Mouse (Mus musculus): Measurements from ENCODE around the gene Mapk8ip3. TPM values are rescaled to one million over a fixed set of nuclear protein-coding genes. Genes with fewer than 3 reads are reported as not detected.

The Mapk8ip3 gene
- polyA plus RNA-seq, 1 experiment from 2014 or later: 112 TPM

DNA sequence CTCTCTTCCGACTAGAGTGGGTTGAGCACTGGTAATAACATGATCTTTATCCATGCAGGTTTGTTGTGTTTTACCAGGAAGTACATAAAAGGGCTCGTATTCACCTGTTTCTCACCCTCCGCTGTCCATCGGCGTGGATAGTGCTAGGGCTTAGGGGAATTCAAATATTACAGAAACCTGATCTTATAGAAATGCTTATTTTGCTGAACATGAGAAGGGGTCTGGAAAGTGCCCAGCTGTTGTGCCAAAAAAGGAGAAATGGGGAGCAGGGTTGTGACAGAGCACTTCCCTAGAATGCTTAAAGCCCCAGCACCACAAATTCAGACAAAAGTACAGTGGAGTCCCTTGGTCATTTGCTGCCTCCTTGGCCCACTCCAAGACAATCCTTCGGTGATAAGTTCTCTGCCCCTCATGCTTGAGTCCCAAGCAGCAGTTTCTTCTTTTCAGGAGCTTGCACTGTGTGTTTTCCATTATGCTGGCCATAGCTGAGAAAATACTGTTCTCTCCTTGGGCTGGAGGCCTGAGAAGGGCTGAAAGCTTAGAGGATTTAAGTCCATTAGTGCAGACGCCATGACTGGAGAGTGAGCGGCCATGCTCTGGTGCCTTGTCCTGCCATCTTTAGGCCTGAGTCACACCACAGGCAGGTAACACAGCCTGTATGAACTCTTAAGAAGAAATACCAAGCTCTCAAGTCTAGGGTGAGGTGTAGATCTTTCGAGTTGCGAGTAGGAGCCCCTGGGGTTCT, 85.2 kb downstream of the Mapk8ip3 start:
- Histone ChIP-seq H3K4me2 (peak overlapping the region; percentile 95), H3K36me3 (replicated peaks) (peaks cover 3% of the 10 kb centered on the region; the same call in 1 of the 2 replicates), H3K27ac (no peak overlapping the region), H3K27me3 (replicated peaks) (no peaks in the 10 kb centered on the region), H3K9me3 (no peaks in the 10 kb centered on the region), H3K9ac (peak overlapping the region; percentile 88; the same call in 1 of the 2 replicates), H3K4me3 (peak overlapping the region; percentile 98), H3K4me1 (peaks cover 26% of the 10 kb centered on the region)
- no peak for ATAC-seq (replicated peaks)
- WGBS: 84% methylated on average over 10 of the region's 10 CpGs

DNA sequence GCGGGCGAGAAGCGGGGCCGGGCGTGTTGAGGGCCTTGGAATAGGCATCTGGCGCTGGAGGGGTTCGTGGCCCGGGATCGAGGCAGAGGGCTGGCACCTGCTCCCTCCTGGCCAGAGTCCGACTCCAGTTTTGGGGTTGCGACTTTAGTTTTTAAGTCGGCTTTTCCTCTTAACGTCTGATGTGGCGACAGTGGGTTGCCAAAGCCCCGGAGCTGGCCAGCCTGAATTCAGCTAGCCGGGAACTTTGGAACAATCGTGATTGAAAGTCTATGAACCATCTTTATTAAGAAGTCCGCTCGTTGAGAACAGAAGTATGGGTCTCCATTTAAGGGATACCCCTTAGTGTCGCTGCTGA, 86.0 kb downstream of the Mapk8ip3 start:
- Histone ChIP-seq H3K4me2 (peak overlapping the region; percentile 95), H3K4me3 (peak overlapping the region; percentile 98), H3K36me3 (replicated peaks) (peaks cover 3% of the 10 kb centered on the region; the same call in 1 of the 2 replicates), H3K4me1 (peaks cover 26% of the 10 kb centered on the region), H3K9ac (peak overlapping the region; percentile 88), H3K27me3 (replicated peaks) (no peaks in the 10 kb centered on the region), H3K9me3 (no peaks in the 10 kb centered on the region), H3K27ac (peak overlapping the region; percentile 97)
- under 1% methylated on average over 20 of the region's 20 CpGs for WGBS
- no peak for ATAC-seq (replicated peaks)

DNA sequence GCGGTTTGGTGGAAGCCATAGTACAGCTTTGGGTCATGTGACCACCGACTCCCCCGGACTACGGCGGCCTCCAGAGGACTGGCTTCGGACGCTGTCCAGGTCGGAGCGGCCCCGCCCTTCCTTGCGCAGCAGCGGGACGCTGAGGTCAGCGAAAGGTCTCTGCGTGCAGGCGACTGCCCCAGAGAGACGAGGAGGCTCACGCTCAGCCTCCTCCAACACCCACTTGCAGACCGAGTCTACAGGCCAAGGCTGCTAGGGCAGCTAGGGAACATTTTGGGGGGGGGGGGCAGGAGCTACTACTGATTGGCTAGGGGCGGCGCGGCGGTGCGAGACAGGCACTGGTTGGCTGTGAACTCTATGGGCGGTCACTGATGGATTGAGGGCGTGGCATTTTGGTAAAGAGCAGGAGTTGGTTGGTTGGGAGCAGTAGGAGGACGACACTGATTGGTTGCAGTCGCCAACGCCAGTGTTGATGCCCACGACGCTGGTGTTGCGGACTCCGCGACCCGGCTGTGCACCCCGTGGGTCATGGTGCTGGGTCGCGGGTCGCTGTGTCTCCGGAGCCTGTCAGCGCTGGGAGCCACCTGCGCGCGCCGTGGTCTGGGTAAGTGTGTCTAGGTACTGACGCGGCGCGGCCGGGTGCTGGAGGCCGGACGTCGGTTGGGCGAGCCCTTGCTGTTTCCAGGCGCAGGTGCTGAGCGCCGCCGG, 86.6 kb downstream of the Mapk8ip3 start, which contains the start of gene Fahd1:
Gene Fahd1 (minus strand): TSS at position 300 of the 708 bp plus-strand sequence.
- H3K9ac ChIP-seq: peak within 1 kb of the TSS; percentile 88
- H3K36me3 ChIP-seq (replicated peaks): peaks cover 3% of the 10 kb centered on the region; the same call in 1 of the 2 replicates
- no peaks in the 10 kb centered on the region for H3K27me3 ChIP-seq (replicated peaks)
- WGBS: 0% methylated on average over 58 of the region's 58 CpGs
- H3K9me3 ChIP-seq: no peaks in the 10 kb centered on the region
- H3K27ac ChIP-seq: peak within 1 kb of the TSS; percentile 97
- peak within 1 kb of the TSS; percentile 98 for H3K4me3 ChIP-seq
- ATAC-seq (replicated peaks): peak; percentile 100
- H3K4me2 ChIP-seq: peak within 1 kb of the TSS; percentile 95
- peaks cover 26% of the 10 kb centered on the region for H3K4me1 ChIP-seq

DNA sequence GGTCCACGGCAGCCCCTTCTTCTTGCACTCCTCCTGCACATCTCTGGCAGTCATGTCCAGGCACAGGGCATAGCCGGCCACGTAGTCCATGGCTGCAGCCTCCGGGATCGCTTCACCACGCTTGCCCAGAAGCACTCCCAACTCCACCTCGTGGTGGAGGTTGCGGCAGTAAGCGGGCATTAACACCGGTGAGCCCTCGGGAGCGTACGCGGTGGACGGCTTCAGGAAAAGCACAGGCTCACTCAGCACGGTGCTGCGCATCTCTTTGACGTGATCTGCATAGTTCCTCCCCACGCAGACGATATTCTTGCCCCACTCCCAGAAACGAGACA, 87.1 kb downstream of the Mapk8ip3 start:
- Histone ChIP-seq H3K4me3 (peak overlapping the region; percentile 98), H3K9me3 (no peaks in the 10 kb centered on the region), H3K4me1 (peaks cover 26% of the 10 kb centered on the region), H3K27ac (peak overlapping the region; percentile 97), H3K36me3 (replicated peaks) (peaks cover 3% of the 10 kb centered on the region; the same call in 1 of the 2 replicates), H3K27me3 (replicated peaks) (no peaks in the 10 kb centered on the region), H3K9ac (peak overlapping the region; percentile 68), H3K4me2 (peak overlapping the region; percentile 95)
- ATAC-seq (replicated peaks): peak; percentile 78; the same call in 1 of the 2 replicates
- 0% methylated on average over 21 of the region's 21 CpGs for WGBS

DNA sequence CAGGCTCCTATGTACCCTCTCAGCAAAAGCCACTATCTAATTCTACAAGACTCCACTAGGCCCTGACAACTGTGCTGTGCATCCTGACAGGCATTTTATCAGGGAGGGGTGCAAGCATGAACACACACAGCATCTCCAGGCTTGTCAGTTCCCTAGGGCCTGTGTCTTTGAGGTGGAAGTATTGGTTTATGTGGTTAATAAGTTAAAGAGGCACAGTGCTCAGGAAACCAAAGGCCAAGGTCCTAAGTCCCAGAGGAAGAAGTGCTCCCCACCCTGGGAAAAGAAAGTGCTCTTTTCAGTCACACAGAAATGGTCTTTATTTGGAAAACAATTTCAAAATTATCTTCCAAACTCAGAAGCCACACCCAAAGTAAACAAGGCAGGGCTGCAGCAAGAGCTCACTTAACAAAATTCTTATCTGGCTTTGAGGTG, 88.2 kb downstream of the Mapk8ip3 start:
- H3K36me3 ChIP-seq (replicated peaks): 0 out of 2 replicates have a peak, but pooled peaks cover 3% of the 10 kb centered on the region
- no peak overlapping the region for H3K4me3 ChIP-seq
- H3K4me2 ChIP-seq: peak overlapping the region; percentile 95
- no peak overlapping the region for H3K9ac ChIP-seq
- H3K27ac ChIP-seq: no peak overlapping the region
- peaks cover 26% of the 10 kb centered on the region for H3K4me1 ChIP-seq
- no peak for ATAC-seq (replicated peaks)
- no peaks in the 10 kb centered on the region for H3K9me3 ChIP-seq
- no peaks in the 10 kb centered on the region for H3K27me3 ChIP-seq (replicated peaks)

DNA sequence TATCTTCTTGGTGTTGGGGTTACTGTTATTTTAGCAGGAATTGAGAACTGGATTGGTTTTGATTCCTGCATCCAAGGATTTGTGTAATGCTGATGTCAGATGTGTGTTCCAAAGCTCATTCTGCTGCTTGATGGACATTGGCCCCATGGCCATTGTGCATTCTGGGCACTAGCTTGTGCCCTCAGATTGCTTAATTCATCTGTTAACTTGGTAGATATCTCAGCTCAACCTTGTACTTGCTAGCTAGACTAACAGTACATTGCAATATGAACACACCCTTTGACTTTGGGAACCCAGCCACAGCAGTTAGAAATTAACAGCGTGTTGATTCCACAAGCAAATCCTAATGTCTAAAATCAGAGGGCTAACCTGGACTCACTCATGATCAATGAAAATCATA, 89.4 kb downstream of the Mapk8ip3 start:
- no peaks in the 10 kb centered on the region for H3K27me3 ChIP-seq (replicated peaks)
- ATAC-seq (replicated peaks): no peak
- no peak overlapping the region for H3K27ac ChIP-seq
- H3K4me2 ChIP-seq: no peak overlapping the region
- peaks cover 26% of the 10 kb centered on the region for H3K4me1 ChIP-seq
- H3K9ac ChIP-seq: no peak overlapping the region
- 96% methylated on average over 1 of the region's 1 CpGs for WGBS
- no peak overlapping the region for H3K4me3 ChIP-seq
- H3K36me3 ChIP-seq (replicated peaks): no peaks in the 10 kb centered on the region
- H3K9me3 ChIP-seq: no peaks in the 10 kb centered on the region

DNA sequence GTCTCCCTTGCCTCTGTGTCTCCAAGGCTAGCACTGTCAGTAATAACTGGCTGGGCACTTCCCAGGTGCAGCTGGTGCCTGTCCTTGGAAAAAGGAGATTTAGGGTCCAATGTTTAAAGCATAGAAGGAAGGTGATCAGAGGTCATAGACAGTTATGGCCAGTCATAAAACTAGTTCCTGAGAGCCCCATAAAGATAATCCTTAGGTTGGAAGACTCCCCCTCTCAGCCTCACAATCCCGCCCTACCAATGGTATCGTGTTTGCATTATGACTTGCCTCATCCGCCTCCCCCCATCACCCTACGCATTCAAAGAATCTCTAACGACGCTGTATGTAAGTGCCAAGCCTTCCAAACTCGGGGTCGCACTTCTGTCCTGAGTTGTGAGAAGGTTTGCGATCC, 92.3 kb downstream of the Mapk8ip3 start:
- ATAC-seq (replicated peaks): no peak
- H3K36me3 ChIP-seq (replicated peaks): no peaks in the 10 kb centered on the region
- no peak overlapping the region for H3K4me3 ChIP-seq
- H3K9me3 ChIP-seq: no peaks in the 10 kb centered on the region
- WGBS: 58% methylated on average over 9 of the region's 9 CpGs
- peaks cover 13% of the 10 kb centered on the region for H3K4me1 ChIP-seq
- H3K27ac ChIP-seq: no peak overlapping the region
- peaks cover 12% of the 10 kb centered on the region for H3K27me3 ChIP-seq (replicated peaks)
- no peak overlapping the region for H3K9ac ChIP-seq
- H3K4me2 ChIP-seq: no peak overlapping the region

DNA sequence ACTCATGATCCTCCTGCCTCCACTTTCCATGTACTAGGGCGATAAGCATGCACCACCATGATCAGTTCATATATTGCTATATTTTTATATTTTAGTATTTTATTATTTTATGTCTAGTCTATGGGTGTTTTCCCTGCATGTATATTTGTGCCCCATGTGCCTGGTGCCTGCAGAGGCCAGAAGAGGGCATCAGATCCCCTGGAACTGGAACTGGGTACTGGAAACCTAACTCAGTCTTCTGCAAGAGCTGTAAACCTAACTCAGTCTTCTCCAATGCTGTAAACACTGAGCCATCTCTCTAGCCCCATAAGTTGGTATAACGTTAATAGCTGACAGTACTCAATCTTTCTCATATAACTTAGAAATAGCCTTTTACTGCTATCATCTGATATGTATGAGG, 94.1 kb downstream of the Mapk8ip3 start:
- no peaks in the 10 kb centered on the region for H3K4me1 ChIP-seq
- H3K4me3 ChIP-seq: no peak overlapping the region
- H3K9me3 ChIP-seq: no peaks in the 10 kb centered on the region
- ATAC-seq (replicated peaks): no peak
- no peak overlapping the region for H3K9ac ChIP-seq
- WGBS: 63% methylated on average over 2 of the region's 2 CpGs
- H3K27me3 ChIP-seq (replicated peaks): peaks cover 15% of the 10 kb centered on the region
- H3K4me2 ChIP-seq: no peak overlapping the region
- H3K36me3 ChIP-seq (replicated peaks): no peaks in the 10 kb centered on the region
- no peak overlapping the region for H3K27ac ChIP-seq

Other genes with a start within 250 kb of the Mapk8ip3 start
- 240 and 255 TPM in 2 replicates for gene Syngr3, start 247.0 kb downstream of the Mapk8ip3 start, polyA plus RNA-seq (2015; fragmentation: Nextera tagmentation; extraction: Ambion mirVana)
- gene Gfer, start 240.8 kb downstream of the Mapk8ip3 start, polyA plus RNA-seq (2015; fragmentation: Nextera tagmentation; extraction: Ambion mirVana): 36.2 and 39.2 TPM in 2 replicates
- 2.1 and 2.5 TPM in 2 replicates for gene Noxo1, start 240.7 kb downstream of the Mapk8ip3 start, polyA plus RNA-seq (2015; fragmentation: Nextera tagmentation; extraction: Ambion mirVana)
- gene Tbl3, start 229.3 kb downstream of the Mapk8ip3 start, polyA plus RNA-seq (2015; fragmentation: Nextera tagmentation; extraction: Ambion mirVana): 71.4 and 72.1 TPM in 2 replicates
- not detected in 2 replicates for gene Rnf151, start 218.9 kb downstream of the Mapk8ip3 start, polyA plus RNA-seq (2015; fragmentation: Nextera tagmentation; extraction: Ambion mirVana)
- 706 and 744 TPM in 2 replicates for gene Rps2, start 218.9 kb downstream of the Mapk8ip3 start, polyA plus RNA-seq (2015; fragmentation: Nextera tagmentation; extraction: Ambion mirVana)
- gene Ndufb10, start 212.5 kb downstream of the Mapk8ip3 start, polyA plus RNA-seq (2015; fragmentation: Nextera tagmentation; extraction: Ambion mirVana): 270 and 281 TPM in 2 replicates
- not detected in 2 replicates for gene Rpl3l, start 209.2 kb downstream of the Mapk8ip3 start, polyA plus RNA-seq (2015; fragmentation: Nextera tagmentation; extraction: Ambion mirVana)
- 16.5 and 19.8 TPM in 2 replicates for gene Msrb1, start 200.3 kb downstream of the Mapk8ip3 start, polyA plus RNA-seq (2015; fragmentation: Nextera tagmentation; extraction: Ambion mirVana)
- 0.25 TPM in 1 of 2 replicates, not detected in the other for gene Hs3st6, start 184.0 kb downstream of the Mapk8ip3 start, polyA plus RNA-seq (2015; fragmentation: Nextera tagmentation; extraction: Ambion mirVana)
- gene Meiob, start 132.7 kb downstream of the Mapk8ip3 start, polyA plus RNA-seq (2015; fragmentation: Nextera tagmentation; extraction: Ambion mirVana): not detected in 2 replicates
- 61.5 and 66.8 TPM in 2 replicates for gene Hagh, start 96.8 kb downstream of the Mapk8ip3 start, polyA plus RNA-seq (2015; fragmentation: Nextera tagmentation; extraction: Ambion mirVana)
- 19.1 TPM in 2 replicates for gene Fahd1, start 86.6 kb downstream of the Mapk8ip3 start, polyA plus RNA-seq (2015; fragmentation: Nextera tagmentation; extraction: Ambion mirVana)
- 0.10 TPM in 1 of 2 replicates, not detected in the other for gene Igfals, start 71.0 kb downstream of the Mapk8ip3 start, polyA plus RNA-seq (2015; fragmentation: Nextera tagmentation; extraction: Ambion mirVana)
- gene Nubp2, start 50.6 kb downstream of the Mapk8ip3 start, polyA plus RNA-seq (2015; fragmentation: Nextera tagmentation; extraction: Ambion mirVana): 61.2 and 65.7 TPM in 2 replicates
- 94.1 and 97.2 TPM in 2 replicates for gene Spsb3, start 50.3 kb downstream of the Mapk8ip3 start, polyA plus RNA-seq (2015; fragmentation: Nextera tagmentation; extraction: Ambion mirVana)
- gene Eme2, start 41.9 kb downstream of the Mapk8ip3 start, polyA plus RNA-seq (2015; fragmentation: Nextera tagmentation; extraction: Ambion mirVana): 31.5 and 33.4 TPM in 2 replicates
- 73.1 and 78.9 TPM in 2 replicates for gene Mrps34, start 41.9 kb downstream of the Mapk8ip3 start, polyA plus RNA-seq (2015; fragmentation: Nextera tagmentation; extraction: Ambion mirVana)
- 79.7 and 82.3 TPM in 2 replicates for gene Nme3, start 40.5 kb downstream of the Mapk8ip3 start, polyA plus RNA-seq (2015; fragmentation: Nextera tagmentation; extraction: Ambion mirVana)
- gene Jpt2, start 23.7 kb upstream of the Mapk8ip3 start, polyA plus RNA-seq (2015; fragmentation: Nextera tagmentation; extraction: Ambion mirVana): 102 and 103 TPM in 2 replicates
- gene Cramp1l, start 78.8 kb upstream of the Mapk8ip3 start, polyA plus RNA-seq (2015; fragmentation: Nextera tagmentation; extraction: Ambion mirVana): 6.3 and 7.1 TPM in 2 replicates
- 20.0 and 22.5 TPM in 2 replicates for gene Ift140, start 79.1 kb upstream of the Mapk8ip3 start, polyA plus RNA-seq (2015; fragmentation: Nextera tagmentation; extraction: Ambion mirVana)
- 12.6 and 13.0 TPM in 2 replicates for gene Tmem204, start 146.6 kb upstream of the Mapk8ip3 start, polyA plus RNA-seq (2015; fragmentation: Nextera tagmentation; extraction: Ambion mirVana)
- 57.8 and 67.0 TPM in 2 replicates for gene Telo2, start 179.0 kb upstream of the Mapk8ip3 start, polyA plus RNA-seq (2015; fragmentation: Nextera tagmentation; extraction: Ambion mirVana)
- gene Ptx4, start 183.8 kb upstream of the Mapk8ip3 start, polyA plus RNA-seq (2015; fragmentation: Nextera tagmentation; extraction: Ambion mirVana): not detected in 2 replicates
- 35.0 and 36.3 TPM in 2 replicates for gene Clcn7, start 196.4 kb upstream of the Mapk8ip3 start, polyA plus RNA-seq (2015; fragmentation: Nextera tagmentation; extraction: Ambion mirVana)
- not detected in 2 replicates for gene Ccdc154, start 225.5 kb upstream of the Mapk8ip3 start, polyA plus RNA-seq (2015; fragmentation: Nextera tagmentation; extraction: Ambion mirVana)
- not detected in 2 replicates for gene Gm38655, start 238.5 kb upstream of the Mapk8ip3 start, polyA plus RNA-seq (2015; fragmentation: Nextera tagmentation; extraction: Ambion mirVana)
- 34.4 and 35.7 TPM in 2 replicates for gene BC003965, start 247.6 kb upstream of the Mapk8ip3 start, polyA plus RNA-seq (2015; fragmentation: Nextera tagmentation; extraction: Ambion mirVana)